Mouse (Mus musculus) midbrain, embryonic 11.5 days (tissue): ENCODE measurements at regions not wholly inside any gene's neighbourhood (a gene's known extent, or its start where the extent isn't known, plus 50 kb on each side); places are given as distances from the start of the nearest gene placed in this dataset. TPM values are rescaled to one million over a fixed set of nuclear protein-coding genes. Genes with fewer than 3 reads are reported as not detected.

Experiments
- microRNA-seq: library from miRNA; unstranded; fragments of <30 nt; microRNA quantifications from one replicate; pipeline ENCODE4, GENCODE M21; 2017

Small RNA genes lying in the stretch of these regions (microRNA-seq; reads per million reads assigned to microRNA genes)
- gene Gm23255 = not detected
